Mouse (Mus musculus) stomach, embryonic 16.5 days (tissue): ENCODE results near the gene Mob3a. TPM values are rescaled to one million over a fixed set of nuclear protein-coding genes. Genes with fewer than 3 reads are reported as not detected.

Source experiments
- ATAC-seq: fragments of 200-750 bp; cut with Nextera tagmentation; 2 replicates; pipeline ENCODE4 v1.8.0; 2017; ENCODE audit warnings: moderate number of reproducible peaks, moderate TSS enrichment; ENCODE audit not compliant: insufficient read depth, low FRiP score
- H3K27ac ChIP-seq: fragments of 300-500 bp; sonication (generic); 2 replicates; pipeline ENCODE4 v1.5.1; 2014; ENCODE audit warnings: low read length
- H3K27me3 ChIP-seq: fragments of 300-500 bp; sonication (generic); 2 replicates; pipeline ENCODE4 v1.6.1; 2014; ENCODE audit warnings: low read length, control low read depth, mixed read lengths; ENCODE audit not compliant: control insufficient read depth, insufficient read depth
- H3K36me3 ChIP-seq: fragments of 300-500 bp; sonication (generic); 2 replicates; pipeline ENCODE4 v1.6.1; 2014; ENCODE audit warnings: low read length; ENCODE audit not compliant: control insufficient read depth, insufficient read depth
- H3K4me1 ChIP-seq: fragments of 300-500 bp; sonication (generic); 2 replicates; pipeline ENCODE4 v1.6.1; 2014; ENCODE audit warnings: low read length, control low read depth, mixed read lengths; ENCODE audit not compliant: control insufficient read depth, insufficient read depth
- H3K4me2 ChIP-seq: fragments of 300-500 bp; sonication (generic); 2 replicates; pipeline ENCODE4 v1.6.1; 2014; ENCODE audit warnings: low read depth, low read length, mixed read lengths
- H3K4me3 ChIP-seq: fragments of 300-500 bp; sonication (generic); replicated peaks from 2 replicates; pipeline ENCODE4 v1.5.1; 2014; ENCODE audit warnings: mild to moderate bottlenecking, low read length
- H3K9ac ChIP-seq: fragments of 300-500 bp; sonication (generic); 2 replicates; pipeline ENCODE4 v1.6.1; 2014; ENCODE audit warnings: low read length
- H3K9me3 ChIP-seq: fragments of 300-500 bp; sonication (generic); replicated peaks from 2 replicates; pipeline ENCODE4 v1.6.1; 2016; ENCODE audit warnings: low read length, control low read depth; ENCODE audit not compliant: control insufficient read depth
- WGBS: fragments of 180-500 bp; shearing (Covaris S2); extraction: QIAGEN DNeasy Blood & Tissue Kit; methylation state at CpG from one replicate; pipeline ENCODE4 v1.1.7; 2014; 5-methylcytosine and 5-hydroxymethylcytosine counted together
- polyA plus RNA-seq: library from polyadenylated mRNA; unstranded; fragments of >200 nt; fragmentation: Nextera tagmentation; extraction: Ambion mirVana; gene quantifications from 2 replicates; pipeline ENCODE4 v1.2.1, GENCODE M21; 2015

Gene Mob3a
- polyA plus RNA-seq, 1 experiment from 2014 or later = 51.6 TPM

DNA sequence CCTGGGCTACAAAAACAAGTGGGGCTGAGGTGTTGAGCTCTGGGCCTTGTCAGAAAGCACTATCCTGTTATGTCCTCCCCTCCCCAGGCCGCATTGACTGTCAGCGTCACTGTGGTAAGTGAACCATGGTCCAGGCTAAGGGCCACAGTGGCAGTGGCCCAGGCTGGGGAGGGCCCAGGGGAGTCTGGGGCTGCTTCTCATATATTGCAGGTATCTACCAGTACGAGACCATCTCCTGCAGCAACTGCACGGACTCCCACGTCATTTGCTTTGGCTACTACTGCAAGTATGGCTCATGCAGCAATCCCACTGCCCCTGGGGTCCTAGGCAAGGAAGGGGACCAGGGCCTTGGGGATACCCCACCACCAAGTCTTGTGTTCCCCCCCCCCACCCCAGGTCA is 1.9 kb upstream of the Mob3a start:
- peaks cover 22% of the 10 kb centered on the region for H3K4me1 ChIP-seq
- H3K4me3 ChIP-seq = peak overlapping the region; percentile 69
- H3K9ac ChIP-seq = peak overlapping the region; percentile 69
- no peaks in the 10 kb centered on the region for H3K27me3 ChIP-seq
- peaks cover 4% of the 10 kb centered on the region for H3K36me3 ChIP-seq
- 85% methylated on average over 5 of the region's 5 CpGs for WGBS
- H3K9me3 ChIP-seq = no peaks in the 10 kb centered on the region
- H3K4me2 ChIP-seq = peak overlapping the region; percentile 78
- no peak for ATAC-seq
- H3K27ac ChIP-seq = peak overlapping the region; percentile 82; the same call in 1 of the 2 replicates

DNA sequence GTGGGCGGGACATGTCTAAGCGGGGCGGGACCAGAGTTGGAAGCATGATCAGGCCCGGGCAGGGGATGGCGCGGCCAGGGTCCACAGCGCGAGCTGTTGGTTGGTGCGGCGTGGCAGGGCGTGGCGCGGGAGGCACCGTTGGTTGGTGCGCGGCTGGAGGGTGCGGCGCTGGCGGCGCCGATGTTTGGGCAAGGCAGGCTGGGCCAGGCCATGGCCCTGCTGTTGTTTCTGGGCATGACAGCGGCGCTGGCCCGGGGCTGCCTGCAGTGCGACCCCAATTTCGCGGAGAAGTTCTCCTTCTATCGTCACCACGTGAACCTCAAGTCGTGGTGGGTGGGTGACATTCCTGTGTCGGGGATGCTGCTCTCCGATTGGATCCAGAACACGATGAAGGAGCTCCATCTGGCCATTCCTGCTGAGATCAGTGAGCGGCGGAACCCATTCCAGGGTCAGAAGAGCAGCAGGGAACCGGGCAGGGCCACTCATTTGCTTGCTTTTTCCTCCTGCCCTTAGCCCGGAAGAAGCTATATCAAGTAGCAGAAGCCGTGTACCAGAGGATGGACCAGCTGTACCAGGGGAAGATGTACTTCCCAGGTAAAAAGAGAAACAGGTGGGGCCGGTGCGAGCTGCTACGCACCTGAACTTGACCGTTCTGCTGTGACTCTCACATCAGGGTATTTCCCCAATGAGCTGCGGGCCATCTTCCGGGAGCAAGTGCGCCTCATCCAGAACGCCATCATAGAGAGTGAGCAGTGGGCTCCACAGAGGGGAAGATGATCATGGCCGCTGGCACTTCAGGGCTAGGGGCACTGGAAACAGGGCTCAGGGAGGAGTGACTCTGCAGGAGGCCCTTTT is 986 bp upstream of the Mob3a start:
- Histone ChIP-seq H3K27me3 (no peaks in the 10 kb centered on the region), H3K4me3 (peak overlapping the region; percentile 69), H3K36me3 (no peaks in the 10 kb centered on the region), H3K4me1 (peaks cover 22% of the 10 kb centered on the region), H3K9me3 (no peaks in the 10 kb centered on the region), H3K27ac (peak overlapping the region; percentile 82), H3K4me2 (peak overlapping the region; percentile 78), H3K9ac (peak overlapping the region; percentile 69)
- 1% methylated on average over 47 of the region's 47 CpGs for WGBS
- ATAC-seq = peak; percentile 89

DNA sequence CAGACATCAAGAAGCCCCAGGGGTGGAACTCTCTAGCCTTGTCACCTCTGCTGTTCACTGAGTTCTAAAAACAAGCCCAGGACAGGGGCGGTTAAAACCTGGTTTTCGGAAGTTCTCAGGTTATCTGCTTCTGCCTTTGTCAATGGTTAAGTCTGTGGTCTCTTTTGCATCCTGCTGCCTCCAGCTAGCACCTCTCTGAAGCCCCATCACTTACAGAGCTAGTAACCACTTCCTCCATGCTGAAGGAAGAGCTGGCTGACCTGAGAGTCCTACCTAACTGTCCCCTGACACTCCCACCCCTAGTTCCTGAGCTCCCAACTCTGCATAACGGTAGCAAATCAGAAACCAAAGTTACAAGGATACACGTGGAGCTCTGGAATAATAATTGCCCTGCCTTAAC is 1.0 kb downstream of the Mob3a start:
- Histone ChIP-seq H3K27me3 (no peaks in the 10 kb centered on the region), H3K4me3 (peak overlapping the region; percentile 69), H3K4me2 (peak overlapping the region; percentile 48), H3K9me3 (no peaks in the 10 kb centered on the region), H3K4me1 (peaks cover 29% of the 10 kb centered on the region), H3K27ac (peak overlapping the region; percentile 31; the same call in 1 of the 2 replicates), H3K36me3 (no peaks in the 10 kb centered on the region), H3K9ac (peak overlapping the region; percentile 79)
- ATAC-seq = no peak
- 34% methylated on average over 4 of the region's 4 CpGs for WGBS

DNA sequence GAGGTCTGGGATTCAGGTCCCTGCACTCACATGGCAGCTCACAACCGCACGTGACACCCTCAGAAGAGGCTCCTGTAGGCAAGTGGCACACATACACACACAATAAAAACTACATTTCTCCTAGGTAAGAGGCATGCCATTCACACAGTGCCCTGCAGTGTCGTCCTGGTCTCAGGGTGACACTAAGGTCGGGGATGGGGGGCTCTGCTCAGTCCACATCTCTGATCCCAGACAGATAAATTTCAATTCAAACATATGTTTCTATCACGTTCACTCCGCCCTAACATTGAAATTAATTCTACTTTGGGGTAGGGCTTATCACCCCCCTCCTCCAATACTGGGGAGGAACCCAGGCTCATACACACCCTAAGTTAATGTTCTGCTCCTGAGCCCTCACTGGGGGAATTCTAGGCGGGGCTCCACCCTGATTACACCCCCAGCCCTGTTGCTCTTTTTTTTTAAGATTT is 1.7 kb downstream of the Mob3a start:
- Histone ChIP-seq H3K4me2 (peak overlapping the region; percentile 48), H3K4me1 (peaks cover 34% of the 10 kb centered on the region)
- WGBS = 72% methylated on average over 7 of the region's 7 CpGs

DNA sequence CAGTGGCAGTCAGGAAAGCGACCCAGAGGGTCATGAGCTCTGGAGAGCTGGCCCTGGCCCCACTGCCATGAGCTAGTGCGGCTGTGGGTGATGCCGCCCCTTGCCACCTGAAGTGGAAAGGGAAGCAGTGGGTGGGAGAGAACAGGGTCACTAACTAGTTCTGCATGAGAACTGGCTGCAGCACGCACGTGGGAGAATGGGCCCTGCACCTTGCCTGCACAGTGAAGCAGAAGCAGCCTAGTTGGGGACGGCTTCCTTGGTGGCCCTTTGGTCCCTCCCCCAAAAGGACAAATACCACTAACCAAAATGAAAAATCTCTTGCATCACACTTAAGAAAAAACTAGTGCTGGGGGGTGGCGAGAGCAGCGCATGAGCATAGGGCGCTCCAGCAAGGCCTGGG is 3.2 kb downstream of the Mob3a start:
- Histone ChIP-seq H3K4me1 (peaks cover 31% of the 10 kb centered on the region), H3K4me2 (no peak overlapping the region), H3K9ac (no peak overlapping the region), H3K27me3 (no peaks in the 10 kb centered on the region), H3K27ac (no peak overlapping the region), H3K4me3 (no peak overlapping the region), H3K36me3 (no peaks in the 10 kb centered on the region), H3K9me3 (no peaks in the 10 kb centered on the region)
- WGBS = 89% methylated on average over 9 of the region's 9 CpGs
- no peak for ATAC-seq

More for the DNA sequence above, 1.7 kb downstream of the Mob3a start:
- H3K9me3 ChIP-seq = no peaks in the 10 kb centered on the region
- no peak overlapping the region for H3K9ac ChIP-seq
- H3K27ac ChIP-seq = no peak overlapping the region
- no peak overlapping the region; the same call in 1 of the 2 replicates for H3K4me3 ChIP-seq
- no peaks in the 10 kb centered on the region for H3K27me3 ChIP-seq
- H3K36me3 ChIP-seq = no peaks in the 10 kb centered on the region
- no peak for ATAC-seq

DNA sequence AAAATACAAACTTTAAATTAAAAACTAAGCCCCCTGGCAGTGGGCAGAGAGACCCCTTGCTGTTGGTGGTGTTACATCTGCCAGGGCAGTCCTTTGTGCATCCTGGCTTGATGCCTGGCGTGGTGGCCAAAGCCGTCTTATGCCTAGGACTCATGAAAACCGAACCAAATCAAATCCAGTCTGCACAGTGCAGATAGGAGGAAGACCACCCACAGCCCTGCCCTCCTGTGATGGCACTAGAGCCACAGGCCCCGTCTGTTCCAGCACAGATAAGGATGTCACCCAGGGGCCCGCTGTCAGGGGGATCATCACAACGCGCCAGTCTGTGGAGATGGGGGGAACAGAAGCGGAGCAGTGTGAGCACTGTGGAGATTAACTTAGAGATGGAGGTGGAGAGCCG is 4.0 kb downstream of the Mob3a start:
- Histone ChIP-seq H3K27ac (no peak overlapping the region), H3K9me3 (no peaks in the 10 kb centered on the region), H3K4me2 (no peak overlapping the region), H3K9ac (no peak overlapping the region), H3K4me1 (peaks cover 28% of the 10 kb centered on the region), H3K4me3 (no peak overlapping the region), H3K36me3 (no peaks in the 10 kb centered on the region), H3K27me3 (no peaks in the 10 kb centered on the region)
- no peak for ATAC-seq
- WGBS = 85% methylated on average over 9 of the region's 9 CpGs

DNA sequence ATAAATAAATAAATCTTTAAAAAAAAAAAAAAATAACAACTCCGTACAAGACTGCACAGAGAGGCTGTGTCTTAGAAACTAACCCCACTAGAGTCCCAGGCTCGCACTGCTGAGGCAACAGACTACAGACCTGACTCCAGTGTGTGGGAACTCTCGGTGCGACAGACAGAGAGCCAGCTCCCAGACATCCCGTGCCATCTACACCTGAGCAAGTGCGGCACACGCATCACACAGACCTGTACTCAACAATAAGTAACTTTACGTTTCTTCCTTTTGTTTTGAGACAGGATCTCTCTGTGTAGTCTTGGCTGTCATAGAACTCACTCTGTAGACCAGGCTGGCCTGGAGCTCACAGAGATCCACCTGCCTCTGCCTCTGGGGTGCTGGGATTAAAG is 4.4 kb downstream of the Mob3a start:
- no peak overlapping the region for H3K4me3 ChIP-seq
- H3K4me2 ChIP-seq = no peak overlapping the region
- no peaks in the 10 kb centered on the region for H3K27me3 ChIP-seq
- H3K4me1 ChIP-seq = peaks cover 26% of the 10 kb centered on the region
- no peaks in the 10 kb centered on the region for H3K9me3 ChIP-seq
- H3K9ac ChIP-seq = no peak overlapping the region
- H3K36me3 ChIP-seq = no peaks in the 10 kb centered on the region
- 92% methylated on average over 8 of the region's 8 CpGs for WGBS
- H3K27ac ChIP-seq = no peak overlapping the region
- ATAC-seq = no peak

DNA sequence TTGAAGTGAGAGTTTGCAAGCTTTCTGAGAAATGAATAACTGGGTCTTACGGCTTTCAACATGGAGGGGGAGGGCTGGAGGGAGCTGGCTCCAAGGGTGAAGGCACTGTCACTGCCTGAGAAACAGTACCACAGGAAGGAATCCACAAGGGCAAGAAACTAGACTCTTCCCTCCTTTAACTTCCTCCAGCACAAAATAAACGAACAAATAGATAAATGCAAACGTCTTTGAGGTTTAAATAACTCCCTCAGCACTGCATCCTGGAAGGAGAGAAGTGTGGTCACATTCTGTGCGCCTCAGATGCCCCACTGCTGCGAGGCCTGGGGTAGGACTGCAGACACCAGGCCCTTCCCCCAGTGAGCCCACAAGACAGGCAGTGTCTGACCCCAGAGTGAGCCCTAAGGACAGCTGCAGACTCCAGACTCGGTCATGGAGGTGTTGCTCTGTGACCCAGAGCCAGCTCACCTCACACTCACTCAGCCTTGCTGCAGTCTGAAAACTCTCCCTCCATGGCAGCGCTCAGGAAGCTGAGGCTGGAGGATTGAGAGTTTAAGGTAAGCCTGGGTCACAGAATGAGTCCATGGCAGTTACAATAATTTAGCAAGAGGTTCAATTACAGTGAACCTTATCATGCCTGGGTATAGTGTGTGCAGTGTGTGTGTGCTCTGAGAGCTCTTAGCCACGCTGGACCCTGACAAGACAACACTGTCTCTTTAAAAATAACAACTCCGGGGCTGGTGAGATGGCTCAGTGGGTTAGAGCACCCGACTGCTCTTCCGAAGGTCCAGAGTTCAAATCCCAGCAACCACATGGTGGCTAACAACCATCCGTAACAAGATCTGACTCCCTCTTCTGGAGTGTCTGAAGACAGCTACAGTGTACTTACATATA is 5.0 kb downstream of the Mob3a start:
- no peaks in the 10 kb centered on the region for H3K27me3 ChIP-seq
- 57% methylated on average over 11 of the region's 12 CpGs for whole genome bisulfite sequencing
- H3K9ac ChIP-seq = peak overlapping the region; percentile 23; the same call in 1 of the 2 replicates
- H3K4me2 ChIP-seq = 0 out of 2 replicates have a peak overlapping the region, but pooled peaks have one; percentile 3
- no peak for ATAC-seq
- peaks cover 26% of the 10 kb centered on the region for H3K4me1 ChIP-seq
- no peaks in the 10 kb centered on the region for H3K9me3 ChIP-seq
- no peaks in the 10 kb centered on the region for H3K36me3 ChIP-seq
- peak overlapping the region; percentile 57 for H3K27ac ChIP-seq
- no peak overlapping the region for H3K4me3 ChIP-seq
